ENCODE assay signal across 21 mouse cellular contexts in the genomic region with DNA sequence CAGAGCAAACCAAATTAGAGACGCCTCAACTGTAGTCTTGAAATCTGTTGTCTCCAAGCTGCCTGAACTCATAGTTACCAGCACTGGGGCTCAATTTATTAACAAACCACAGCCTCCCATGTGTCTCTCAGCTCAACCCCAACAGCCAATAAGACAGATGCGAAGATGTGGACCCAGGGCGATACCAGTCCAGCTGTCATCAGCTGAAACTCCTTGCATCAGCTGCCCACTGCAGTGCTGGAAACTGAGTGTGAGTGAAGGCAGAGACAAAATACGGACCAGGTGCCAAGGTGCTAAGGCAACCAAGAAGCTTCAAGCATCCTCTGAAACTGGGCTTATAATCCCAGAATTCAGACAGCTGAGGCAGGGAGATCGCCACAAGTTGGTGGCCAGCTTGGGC. TPM values are rescaled to one million over a fixed set of nuclear protein-coding genes. Genes with fewer than 3 reads are reported as not detected.
"Had no signal": no experiment of that assay in that cellular context is flagged by ENCODE, and none has a peak within 500 bp of the region (broad histone marks: within the 10 kb centered on the region; RNA-seq: fewer than 3 reads in every experiment).

No protein-coding gene starts in this region.

- H3K36me3 ChIP-seq: midbrain, embryonic 10.5 days; neural tube, embryonic 13.5 days; neural tube, embryonic 15.5 days had no signal

- H3K4me3 ChIP-seq: midbrain, embryonic 10.5 days; myocyte; neural tube, embryonic 13.5 days; neural tube, embryonic 15.5 days had no signal

- H3K9me3 ChIP-seq: midbrain, embryonic 10.5 days; neural tube, embryonic 13.5 days; neural tube, embryonic 15.5 days had no signal

- H3K9ac ChIP-seq: liver, embryonic 14.5 days; lung, embryonic 14.5 days; neural tube, embryonic 13.5 days; neural tube, embryonic 15.5 days had no signal

- H3K27ac ChIP-seq: liver, embryonic 14.5 days; midbrain, embryonic 10.5 days; neural tube, embryonic 13.5 days; neural tube, embryonic 15.5 days had no signal

- H3K4me2 ChIP-seq: lung, embryonic 14.5 days; neural tube, embryonic 13.5 days; neural tube, embryonic 15.5 days had no signal

- ATAC-seq: midbrain, embryonic 16.5 days had no signal

- DNase-seq: lung, embryonic 14.5 days; lung, postnatal 10 days; midbrain, embryonic 14.5 days; retina, postnatal 1 day; right cerebral cortex, adult 18-20 months; right cerebral cortex, postnatal 25 days; right cerebral cortex, postnatal 4 days; spleen, adult 18-20 months; thymus, adult 18-20 months; thymus, postnatal 14 days had no signal

RNA-seq across cellular contexts. Expression of a gene that starts 3.7 kb away (rescaled TPM):
- polyA plus RNA-seq: myocyte had no signal

RNA-seq across cellular contexts. Expression of a gene that starts 28.2 kb away (rescaled TPM):
- polyA plus RNA-seq: lung, embryonic 14.5 days; midbrain, embryonic 10.5 days; midbrain, embryonic 14.5 days; midbrain, embryonic 16.5 days; neural tube, embryonic 11.5 days; neural tube, embryonic 13.5 days; neural tube, embryonic 15.5 days; stomach, embryonic 14.5 days; thymus, postnatal 0 days had no signal

RNA-seq across cellular contexts. Expression of a gene that starts 40.6 kb away (rescaled TPM):
- total RNA-seq: megakaryocyte, adult 5-6 weeks; megakaryocyte-erythroid progenitor cell, adult 5-6 weeks had no signal
- polyA plus RNA-seq: liver, embryonic 14.5 days; lung, embryonic 14.5 days; midbrain, embryonic 10.5 days; midbrain, embryonic 14.5 days; midbrain, embryonic 16.5 days; myocyte; neural tube, embryonic 11.5 days; neural tube, embryonic 13.5 days; neural tube, embryonic 15.5 days had no signal
